Mouse (Mus musculus) neural tube, embryonic 13.5 days (tissue): ENCODE measurements around the gene Obp1b. TPM values are rescaled to one million over a fixed set of nuclear protein-coding genes. Genes with fewer than 3 reads are reported as not detected.
"Not testable (repeated sequence)": the region's sequence is repeated elsewhere in the genome, so short reads cannot be mapped to it uniquely, and the experiment has no call there.

Source experiments
- ATAC-seq: fragments of 200-750 bp; cut with Nextera tagmentation; 2 replicates; pipeline ENCODE4 v1.8.0; 2017; ENCODE audit warnings: low read depth, mild to moderate bottlenecking, moderate TSS enrichment, moderate library complexity
- H3K27ac ChIP-seq: fragments of 300-500 bp; sonication (generic); replicated peaks from 2 replicates; pipeline ENCODE4 v1.5.1; 2015; ENCODE audit warnings: moderate library complexity, mild to moderate bottlenecking, inconsistent platforms
- H3K27me3 ChIP-seq: fragments of 300-500 bp; sonication (generic); 2 replicates; pipeline ENCODE4 v1.6.1; 2015; ENCODE audit warnings: mild to moderate bottlenecking, inconsistent platforms
- H3K36me3 ChIP-seq: fragments of 300-500 bp; sonication (generic); 2 replicates; pipeline ENCODE4 v1.6.1; 2015; ENCODE audit warnings: mild to moderate bottlenecking, inconsistent platforms
- H3K4me1 ChIP-seq: fragments of 300-500 bp; sonication (generic); replicated peaks from 2 replicates; pipeline ENCODE4 v1.6.1; 2015; ENCODE audit warnings: inconsistent platforms
- H3K4me2 ChIP-seq: fragments of 300-500 bp; sonication (generic); 2 replicates; pipeline ENCODE4 v1.6.1; 2015; ENCODE audit warnings: inconsistent platforms, mild to moderate bottlenecking, moderate library complexity
- H3K4me3 ChIP-seq: fragments of 300-500 bp; sonication (generic); 2 replicates; pipeline ENCODE4 v1.5.1; 2015; ENCODE audit warnings: mild to moderate bottlenecking, inconsistent platforms
- H3K9ac ChIP-seq: fragments of 300-500 bp; sonication (generic); 2 replicates; pipeline ENCODE4 v1.6.1; 2015; ENCODE audit warnings: moderate library complexity, mild to moderate bottlenecking, inconsistent platforms
- H3K9me3 ChIP-seq: fragments of 300-500 bp; sonication (generic); 2 replicates; pipeline ENCODE4 v1.6.1; 2016; ENCODE audit warnings: inconsistent platforms
- WGBS: fragments of 180-500 bp; shearing (Covaris S2); methylation state at CpG from one replicate; pipeline ENCODE4 v1.1.7; 2015; 5-methylcytosine and 5-hydroxymethylcytosine counted together
- polyA plus RNA-seq: library from polyadenylated mRNA; unstranded; fragments of >200 nt; fragmentation: Nextera tagmentation; extraction: Ambion mirVana; gene quantifications from 2 replicates; pipeline ENCODE4 v1.2.1, GENCODE M21; 2015

Obp1b gene
- polyA plus RNA-seq: not detected in 2 replicates

GRCm38 (mm10) chrX:78186477-78186876, at the start of gene Obp1b:
Gene Obp1b, plus strand, starts transcription at chrX:78186777.
- not testable (repeated sequence) for H3K9me3 ChIP-seq, H3K4me2 ChIP-seq, H3K27ac ChIP-seq, H3K4me1 ChIP-seq, H3K9ac ChIP-seq, H3K4me3 ChIP-seq, H3K36me3 ChIP-seq, ATAC-seq, H3K27me3 ChIP-seq
- no CpG with 5 or more reads among the region's 3 CpGs for WGBS

GRCm38 (mm10) chrX:78202220-78202619, 15.6 kb downstream of the Obp1b start:
- H3K9ac ChIP-seq, H3K4me2 ChIP-seq, H3K27ac ChIP-seq, ATAC-seq, H3K27me3 ChIP-seq, H3K4me3 ChIP-seq, H3K36me3 ChIP-seq, H3K9me3 ChIP-seq, H3K4me1 ChIP-seq: not testable (repeated sequence)
- WGBS: 59% methylated on average over 1 of the region's 1 CpGs

GRCm38 (mm10) chrX:78202829-78203228, 16.3 kb downstream of the Obp1b start:
- Histone ChIP-seq H3K36me3 (no peaks in the 10 kb centered on the region), H3K4me2 (no peak overlapping the region), H3K9me3 (no peaks in the 10 kb centered on the region), H3K4me1 (no peaks in the 10 kb centered on the region), H3K27ac (no peak overlapping the region), H3K4me3 (no peak overlapping the region), H3K27me3 (no peaks in the 10 kb centered on the region), H3K9ac (no peak overlapping the region)
- 94% methylated on average over 5 of the region's 5 CpGs for WGBS
- no peak for ATAC-seq

Other genes starting within 250 kb of the Obp1b start
- not detected in 2 replicates for gene Obp1a, start 95.4 kb upstream of the Obp1b start, polyA plus RNA-seq
- not detected in 2 replicates for gene Gm5938, start 61.3 kb upstream of the Obp1b start, polyA plus RNA-seq
- gene Gm14743, start 59.1 kb downstream of the Obp1b start, polyA plus RNA-seq: not detected in 2 replicates
- not detected in 2 replicates for gene 4930480E11Rik, start 182.9 kb downstream of the Obp1b start, polyA plus RNA-seq